ENCODE assay signal across 11 mouse cellular contexts in genomic region chr17:25427441-25427840, GRCm38 (mm10). TPM values are rescaled to one million over a fixed set of nuclear protein-coding genes. Genes with fewer than 3 reads are reported as not detected.
A peak's percentile ranks its signal among the peaks of the same experiment; 100 is the strongest.
DNase-seq lines count a peak whose midpoint lies in the region; ATAC-seq lines count a peak whose summit lies in the region.
"Had no signal": no experiment of that assay in that cellular context is flagged by ENCODE, and none has a peak within 500 bp of the region (broad histone marks: within the 10 kb centered on the region; RNA-seq: fewer than 3 reads in every experiment).

No protein-coding gene starts in this region.

- H3K36me3 ChIP-seq in hindbrain, embryonic 10.5 days, result peaks cover 2% of the 10 kb centered on the region; the same call in 1 of the 2 replicates
- H3K36me3 ChIP-seq in hindbrain, embryonic 11.5 days (ENCODE audit: control insufficient read depth, insufficient read depth, low read length), result no peaks in the 10 kb centered on the region
- H3K36me3 ChIP-seq: G1E; liver, embryonic 15.5 days had no signal

- no peaks in the 10 kb centered on the region for H3K9me3 ChIP-seq in hindbrain, embryonic 10.5 days
- H3K9me3 ChIP-seq in hindbrain, embryonic 11.5 days (ENCODE audit: control insufficient read depth, low read length), result no peaks in the 10 kb centered on the region
- H3K9me3 ChIP-seq: G1E; liver, embryonic 15.5 days had no signal

- peaks cover 88% of the 10 kb centered on the region for H3K4me1 ChIP-seq in hindbrain, embryonic 10.5 days (replicated peaks)
- H3K4me1 ChIP-seq in hindbrain, embryonic 11.5 days (replicated peaks; ENCODE audit: control insufficient read depth, insufficient read depth, low read length), result peaks cover 11% of the 10 kb centered on the region

- peak; percentile 41 for DNase-seq in hindbrain, embryonic 10.5 days (ENCODE audit: low spot score)
- DNase-seq in hindbrain, embryonic 11.5 days (ENCODE audit: low spot score), result no peak
- peak; percentile 60 for DNase-seq in MN1 (ENCODE audit: low spot score)
- DNase-seq in cerebellum, adult 18-20 months, result peak; percentile 8 to 9
- peak; percentile 61 for DNase-seq in kidney, postnatal 14 days
- DNase-seq in ovary, postnatal 36 days (ENCODE audit: low spot score), result peak; percentile 79
- DNase-seq in urinary bladder, adult 18-20 months (ENCODE audit: low spot score in 2 of 2), result no peak
- DNase-seq in left cerebral cortex, adult 18-20 months (ENCODE audit: low spot score in 2 of 2), result no peak

- H3K4me3 ChIP-seq in hindbrain, embryonic 10.5 days, result peak overlapping the region; percentile 23; the same call in 1 of the 2 replicates
- no peak overlapping the region for H3K4me3 ChIP-seq in hindbrain, embryonic 11.5 days (ENCODE audit: low read depth, low read length)
- H3K4me3 ChIP-seq: liver, embryonic 15.5 days had no signal

- WGBS in hindbrain, embryonic 10.5 days, result 41% methylated on average over 10 of the region's 10 CpGs
- 36% methylated on average over 10 of the region's 10 CpGs for WGBS in hindbrain, embryonic 11.5 days

- peaks cover 70% of the 10 kb centered on the region for H3K27me3 ChIP-seq in hindbrain, embryonic 10.5 days (ENCODE audit: insufficient read depth, poor library complexity, severe bottlenecking)
- peaks cover 20% of the 10 kb centered on the region for H3K27me3 ChIP-seq in hindbrain, embryonic 11.5 days (ENCODE audit: control insufficient read depth, insufficient read depth, low read length)

- ATAC-seq in hindbrain, embryonic 11.5 days (ENCODE audit: low FRiP score), result no peak

- H3K9ac ChIP-seq in hindbrain, embryonic 11.5 days (ENCODE audit: low read depth, low read length), result no peak overlapping the region
- H3K9ac ChIP-seq: liver, embryonic 15.5 days had no signal

- H3K27ac ChIP-seq in hindbrain, embryonic 10.5 days, result 0 out of 2 replicates have a peak overlapping the region, but pooled peaks have one; percentile 16
- no peak overlapping the region for H3K27ac ChIP-seq in hindbrain, embryonic 11.5 days (ENCODE audit: low read depth, low read length)
- H3K27ac ChIP-seq: liver, embryonic 15.5 days had no signal

- H3K4me2 ChIP-seq in hindbrain, embryonic 11.5 days (replicated peaks; ENCODE audit: low read depth, low read length), result no peak overlapping the region
- H3K4me2 ChIP-seq: liver, embryonic 15.5 days had no signal

RNA-seq across cellular contexts. Expression of gene Cacna1h, which starts 6.1 kb away (rescaled TPM):
- polyA plus RNA-seq in hindbrain, embryonic 10.5 days (2016; fragmentation: Nextera tagmentation; extraction: Ambion mirVana), result 3.9 and 6.8 TPM in 2 replicates
- 5.9 and 6.5 TPM in 2 replicates for polyA plus RNA-seq in hindbrain, embryonic 11.5 days (2014; fragmentation: Nextera tagmentation; extraction: Ambion mirVana)
- 10 to 100 TPM; 39.6 to 43.7 TPM for total RNA-seq in left cerebral cortex, adult 18-20 months (2021)
- polyA plus RNA-seq: G1E had no signal

RNA-seq across cellular contexts. Expression of gene Tekt4, which starts 27.0 kb away (rescaled TPM):
- polyA plus RNA-seq in hindbrain, embryonic 10.5 days (2016; fragmentation: Nextera tagmentation; extraction: Ambion mirVana), result 1.2 and 2.8 TPM in 2 replicates
- 1.3 and 1.8 TPM in 2 replicates for polyA plus RNA-seq in hindbrain, embryonic 11.5 days (2014; fragmentation: Nextera tagmentation; extraction: Ambion mirVana)
- total RNA-seq in left cerebral cortex, adult 18-20 months (2021), result 1 to 10 TPM in 1 of 2 experiments, under 1 TPM in 1; 0.49 to 1.2 TPM
- total RNA-seq: common myeloid progenitor, adult 5-6 weeks; G1E had no signal
- polyA plus RNA-seq: G1E; liver, embryonic 15.5 days had no signal

RNA-seq across cellular contexts. Expression of gene Tpsg1, which starts 58.4 kb away (rescaled TPM):
- polyA plus RNA-seq in hindbrain, embryonic 10.5 days (2016; fragmentation: Nextera tagmentation; extraction: Ambion mirVana), result 0.50 TPM in 1 of 2 replicates, not detected in the other
- 0.69 TPM in 1 of 2 replicates, not detected in the other for polyA plus RNA-seq in hindbrain, embryonic 11.5 days (2014; fragmentation: Nextera tagmentation; extraction: Ambion mirVana)
- total RNA-seq in left cerebral cortex, adult 18-20 months (2021), result not detected
- total RNA-seq: common myeloid progenitor, adult 5-6 weeks had no signal
- polyA plus RNA-seq: G1E had no signal

Comparison
In these comparisons a context has a peak if more than half of its experiments do, and no peak if none do; other contexts are left out.
1. DNase-seq: peak in hindbrain, embryonic 10.5 days (single experiment), MN1 (single experiment), cerebellum, adult 18-20 months (2 of 2), kidney, postnatal 14 days (single experiment) and ovary, postnatal 36 days (single experiment); none in hindbrain, embryonic 11.5 days (single experiment), urinary bladder, adult 18-20 months (0 of 2) and left cerebral cortex, adult 18-20 months (0 of 2).